Mouse (Mus musculus): ENCODE data around the gene Pgpep1. TPM values are rescaled to one million over a fixed set of nuclear protein-coding genes. Genes with fewer than 3 reads are reported as not detected.

Pgpep1 gene
- total and polyA plus RNA-seq, 2 experiments from 2014 or later: 44.2 to 65.7 TPM

DNA sequence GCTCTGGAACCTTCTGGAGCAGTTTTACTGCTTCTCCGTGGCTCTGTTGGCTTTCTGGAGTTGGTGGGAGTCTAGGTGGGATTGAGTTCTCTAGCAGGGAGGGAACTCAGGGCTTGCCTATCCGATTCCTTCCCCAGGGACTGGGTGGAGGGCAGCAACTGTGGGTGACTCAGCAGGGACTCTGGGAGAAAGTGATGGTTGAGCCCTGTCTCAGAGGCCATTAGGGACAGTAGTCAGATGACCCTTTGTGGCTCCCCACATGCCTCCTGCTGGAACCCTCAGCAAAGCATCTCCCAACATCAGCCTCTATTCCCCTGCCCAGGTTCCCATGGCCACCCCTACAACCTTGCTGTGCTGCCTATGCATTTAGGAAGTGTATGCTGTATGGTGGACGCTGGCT, 17.2 kb downstream of the Pgpep1 start:
- Histone ChIP-seq H3K9ac (replicated peaks; ENCODE audit: low read length) (no peak overlapping the region), H3K9me3 (ENCODE audit: low read length) (no peaks in the 10 kb centered on the region), H3K4me2 (ENCODE audit: low read depth, low read length) (no peak overlapping the region), H3K36me3 (ENCODE audit: insufficient read depth, low read length) (no peaks in the 10 kb centered on the region), H3K4me1 (ENCODE audit: insufficient read depth, low read length) (0 out of 2 replicates have a peak, but pooled peaks cover 8% of the 10 kb centered on the region), H3K27me3 (ENCODE audit: insufficient read depth, low read length) (no peaks in the 10 kb centered on the region), H3K4me3 (ENCODE audit: low read length) (no peak overlapping the region), H3K27ac (no peak overlapping the region)
- no peak for TF ChIP-seq CTCF (IDR thresholded peaks at IDR 0.05; ENCODE audit: low read depth)
- DNase-seq (ENCODE audit: low spot score): no peak
- WGBS: 65% methylated on average over 3 of the region's 3 CpGs
- no peak for ATAC-seq

DNA sequence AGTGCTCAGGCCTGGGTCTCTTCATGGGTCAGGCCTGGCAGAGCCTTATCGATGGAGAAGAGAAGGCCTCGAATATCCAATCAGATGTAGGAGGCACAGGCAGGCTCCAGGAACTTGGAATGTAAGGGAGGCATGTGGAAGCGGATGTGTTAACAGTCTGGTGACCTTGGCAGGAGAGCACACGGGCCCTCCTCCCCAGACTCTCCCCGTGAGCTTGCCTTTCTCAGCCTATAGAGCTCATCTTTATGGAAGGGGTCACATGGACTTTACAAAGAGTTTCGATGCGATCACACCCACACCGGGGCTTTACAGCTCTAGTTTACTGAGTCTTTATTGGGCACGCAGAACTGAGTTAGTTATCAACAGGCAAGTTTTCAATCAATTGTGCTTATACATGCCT, 21.4 kb downstream of the Pgpep1 start:
- H3K36me3 ChIP-seq (ENCODE audit: insufficient read depth, low read length): no peaks in the 10 kb centered on the region
- no peak overlapping the region for H3K27ac ChIP-seq
- 76% methylated on average over 9 of the region's 9 CpGs for WGBS
- no peak for DNase-seq (ENCODE audit: low spot score)
- H3K9me3 ChIP-seq (ENCODE audit: low read length): no peaks in the 10 kb centered on the region
- H3K4me3 ChIP-seq (ENCODE audit: low read length): no peak overlapping the region
- H3K4me1 ChIP-seq (ENCODE audit: insufficient read depth, low read length): no peaks in the 10 kb centered on the region
- ATAC-seq: no peak
- H3K27me3 ChIP-seq (ENCODE audit: insufficient read depth, low read length): no peaks in the 10 kb centered on the region
- no peak overlapping the region for H3K9ac ChIP-seq (replicated peaks; ENCODE audit: low read length)
- TF ChIP-seq CTCF (IDR thresholded peaks at IDR 0.05; ENCODE audit: low read depth): no peak
- no peak overlapping the region for H3K4me2 ChIP-seq (ENCODE audit: low read depth, low read length)

DNA sequence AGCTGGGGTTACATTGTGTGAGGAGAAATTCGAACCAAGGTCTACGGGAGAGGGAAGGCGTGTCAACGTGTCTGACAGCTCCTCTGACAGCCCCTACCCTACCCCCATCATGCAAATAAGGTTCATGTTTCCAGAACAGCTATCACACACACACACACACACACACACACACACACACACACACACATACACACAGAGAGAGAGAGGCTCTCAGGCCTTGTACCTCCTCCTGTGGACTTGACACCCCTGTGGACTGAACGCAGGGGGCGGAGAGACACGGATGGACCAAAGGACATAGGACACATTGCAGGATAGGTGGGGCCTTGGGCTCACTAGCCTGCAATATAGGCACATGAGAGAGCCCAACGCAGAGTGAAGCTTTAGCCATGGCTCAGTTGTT, 23.4 kb downstream of the Pgpep1 start:
- WGBS: 62% methylated on average over 8 of the region's 8 CpGs
- no peak for ATAC-seq
- TF ChIP-seq CTCF (IDR thresholded peaks at IDR 0.05; ENCODE audit: low read depth): no peak

DNA sequence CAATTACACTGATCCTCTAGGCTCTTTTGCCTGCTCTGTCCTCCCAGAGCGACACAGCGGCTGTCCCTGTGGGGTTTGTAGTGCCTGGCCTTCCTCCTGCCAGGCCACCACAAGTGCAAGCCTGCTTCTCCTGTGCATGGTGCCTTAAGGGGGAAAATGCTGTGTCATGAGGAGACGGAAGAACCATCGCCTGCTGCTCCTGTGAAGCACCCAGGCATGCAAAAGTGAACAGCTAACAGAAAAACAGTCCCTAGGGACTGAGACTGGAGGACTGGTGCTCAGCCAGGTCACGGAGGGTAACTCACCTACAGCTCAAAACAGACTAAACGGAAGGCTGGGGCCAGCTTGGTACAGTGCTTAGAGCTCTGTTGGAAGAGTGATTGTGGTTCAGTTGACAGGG, 24.7 kb downstream of the Pgpep1 start:
- Histone ChIP-seq H3K9me3 (ENCODE audit: low read length) (no peaks in the 10 kb centered on the region), H3K4me1 (ENCODE audit: insufficient read depth, low read length) (peaks cover 3% of the 10 kb centered on the region), H3K4me3 (ENCODE audit: low read length) (no peak overlapping the region), H3K27ac (no peak overlapping the region), H3K27me3 (ENCODE audit: insufficient read depth, low read length) (no peaks in the 10 kb centered on the region), H3K9ac (replicated peaks; ENCODE audit: low read length) (no peak overlapping the region), H3K36me3 (ENCODE audit: insufficient read depth, low read length) (no peaks in the 10 kb centered on the region), H3K4me2 (ENCODE audit: low read depth, low read length) (no peak overlapping the region)
- DNase-seq (ENCODE audit: low spot score): no peak
- ATAC-seq: no peak
- WGBS: 67% methylated on average over 6 of the region's 6 CpGs
- no peak for TF ChIP-seq CTCF (IDR thresholded peaks at IDR 0.05; ENCODE audit: low read depth)

More for the DNA sequence above, 23.4 kb downstream of the Pgpep1 start:
- Histone ChIP-seq H3K27ac (no peak overlapping the region), H3K9ac (replicated peaks; ENCODE audit: low read length) (no peak overlapping the region), H3K27me3 (ENCODE audit: insufficient read depth, low read length) (no peaks in the 10 kb centered on the region), H3K4me3 (ENCODE audit: low read length) (no peak overlapping the region), H3K4me1 (ENCODE audit: insufficient read depth, low read length) (no peaks in the 10 kb centered on the region), H3K36me3 (ENCODE audit: insufficient read depth, low read length) (no peaks in the 10 kb centered on the region), H3K4me2 (ENCODE audit: low read depth, low read length) (no peak overlapping the region), H3K9me3 (ENCODE audit: low read length) (no peaks in the 10 kb centered on the region)
- DNase-seq (ENCODE audit: low spot score): no peak

DNA sequence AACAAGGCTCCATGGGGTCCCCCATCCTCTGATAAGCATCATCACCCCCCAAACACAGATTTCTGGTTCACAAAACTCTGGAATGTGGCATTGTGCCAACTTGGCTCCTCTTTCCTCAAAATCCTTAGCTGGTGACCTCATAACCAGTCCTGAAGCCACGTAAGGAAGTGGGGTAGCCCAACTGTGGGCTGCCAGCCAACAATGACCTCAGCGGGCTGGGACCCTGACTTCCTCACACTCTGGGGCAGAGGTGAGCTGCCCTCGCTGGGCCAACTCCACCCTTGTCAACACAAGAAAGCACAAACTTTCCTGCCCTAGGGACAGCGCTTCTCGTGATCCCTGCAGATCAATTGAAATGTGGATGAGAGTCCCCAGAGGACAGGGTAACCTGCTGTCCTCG, 26.1 kb downstream of the Pgpep1 start:
- WGBS: 46% methylated on average over 6 of the region's 6 CpGs
- Histone ChIP-seq H3K4me3 (ENCODE audit: low read length) (no peak overlapping the region), H3K9me3 (ENCODE audit: low read length) (no peaks in the 10 kb centered on the region), H3K9ac (replicated peaks; ENCODE audit: low read length) (no peak overlapping the region), H3K4me2 (ENCODE audit: low read depth, low read length) (no peak overlapping the region), H3K4me1 (ENCODE audit: insufficient read depth, low read length) (peaks cover 6% of the 10 kb centered on the region), H3K27me3 (ENCODE audit: insufficient read depth, low read length) (no peaks in the 10 kb centered on the region), H3K36me3 (ENCODE audit: insufficient read depth, low read length) (no peaks in the 10 kb centered on the region), H3K27ac (no peak overlapping the region)
- no peak for TF ChIP-seq CTCF (IDR thresholded peaks at IDR 0.05; ENCODE audit: low read depth)
- DNase-seq (ENCODE audit: low spot score): no peak
- no peak for ATAC-seq

DNA sequence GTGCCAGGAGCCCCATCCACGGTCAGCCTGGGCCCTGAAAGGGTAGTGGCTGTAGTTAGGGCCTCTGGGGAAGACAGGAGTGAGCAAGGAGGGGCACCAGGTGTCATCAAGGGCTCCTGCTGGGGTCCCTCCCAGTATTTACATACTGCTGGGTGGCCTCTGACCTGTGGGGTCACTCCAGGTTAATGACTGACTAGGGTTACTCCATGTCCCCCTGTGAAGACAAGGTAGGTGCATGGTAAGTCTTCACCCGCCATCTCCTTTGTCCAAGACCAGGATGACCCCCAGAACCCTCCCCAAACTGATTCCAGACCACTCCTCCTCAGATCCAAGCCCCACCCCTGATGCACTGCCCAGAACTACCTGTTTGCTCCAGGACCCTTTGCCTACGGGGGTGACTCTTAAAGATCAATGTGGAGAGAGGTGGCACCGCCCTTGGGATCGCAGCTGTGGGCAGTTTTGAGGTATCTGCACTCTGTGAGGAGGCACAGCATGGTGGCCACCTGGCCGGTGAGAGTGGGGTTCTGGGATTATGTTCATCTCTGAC, 27.8 kb downstream of the Pgpep1 start, which contains the start of gene Gdf15:
Gene Gdf15, minus strand, starts transcription at position 111 of the 547 bp plus-strand sequence.
- peaks cover 6% of the 10 kb centered on the region for H3K4me1 ChIP-seq (ENCODE audit: insufficient read depth, low read length)
- H3K27me3 ChIP-seq (ENCODE audit: insufficient read depth, low read length): no peaks in the 10 kb centered on the region
- H3K9ac ChIP-seq (replicated peaks; ENCODE audit: low read length): no peak within 1 kb of the TSS
- H3K27ac ChIP-seq: no peak within 1 kb of the TSS
- ATAC-seq (no peak), DNase-seq (ENCODE audit: low spot score) (no peak)
- 83% methylated on average over 6 of the region's 6 CpGs for WGBS
- no peaks in the 10 kb centered on the region for H3K36me3 ChIP-seq (ENCODE audit: insufficient read depth, low read length)
- H3K4me2 ChIP-seq (ENCODE audit: low read depth, low read length): no peak within 1 kb of the TSS
- no peaks in the 10 kb centered on the region for H3K9me3 ChIP-seq (ENCODE audit: low read length)
- H3K4me3 ChIP-seq (ENCODE audit: low read length): no peak within 1 kb of the TSS
- TF ChIP-seq CTCF (IDR thresholded peaks at IDR 0.05; ENCODE audit: low read depth): no peak

DNA sequence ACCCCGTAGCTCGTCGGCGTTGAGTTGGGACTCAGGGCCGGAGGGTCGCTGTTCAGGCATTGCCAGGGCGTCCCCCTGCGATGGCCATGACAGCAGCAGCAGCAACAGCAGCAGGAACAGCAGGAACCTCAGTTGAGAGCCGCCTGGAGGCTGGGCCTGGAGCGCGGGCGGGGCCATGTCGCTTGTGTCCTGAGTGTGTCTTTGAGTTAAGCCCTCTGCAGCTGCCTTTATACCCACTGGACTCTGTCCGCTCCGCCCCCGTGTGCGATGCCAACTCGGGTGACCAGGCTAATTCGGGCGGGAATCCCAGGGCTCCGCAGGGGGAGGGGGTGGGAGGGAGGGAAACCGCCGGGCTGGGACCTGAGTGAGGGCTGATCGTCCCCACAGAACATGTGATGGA, 28.8 kb downstream of the Pgpep1 start:
- Histone ChIP-seq H3K27me3 (ENCODE audit: insufficient read depth, low read length) (no peaks in the 10 kb centered on the region), H3K4me3 (ENCODE audit: low read length) (no peak overlapping the region), H3K9ac (replicated peaks; ENCODE audit: low read length) (no peak overlapping the region), H3K4me2 (ENCODE audit: low read depth, low read length) (no peak overlapping the region), H3K36me3 (ENCODE audit: insufficient read depth, low read length) (no peaks in the 10 kb centered on the region), H3K27ac (no peak overlapping the region), H3K4me1 (ENCODE audit: insufficient read depth, low read length) (peaks cover 6% of the 10 kb centered on the region), H3K9me3 (ENCODE audit: low read length) (no peaks in the 10 kb centered on the region)
- ATAC-seq (no peak), DNase-seq (ENCODE audit: low spot score) (peak; percentile 43)
- 11% methylated on average over 24 of the region's 24 CpGs for WGBS
- TF ChIP-seq CTCF (IDR thresholded peaks at IDR 0.05; ENCODE audit: low read depth): no peak

Data from hindbrain, postnatal 0 days (tissue).